Mouse (Mus musculus) MEL (cell line): Measurements from ENCODE around the gene Wdr35. TPM values are rescaled to one million over a fixed set of nuclear protein-coding genes. Genes with fewer than 3 reads are reported as not detected.

Experiments
- DNase-seq: peaks from one replicate; pipeline ENCODE4 v3.0.0; 2011; ENCODE audit warnings: low read depth, low spot score
- H3K27ac ChIP-seq: 2 replicates; pipeline ENCODE4 v1.5.1; 2012; ENCODE audit warnings: low read depth, mild to moderate bottlenecking, control low read depth, low read length, moderate library complexity; ENCODE audit not compliant: control insufficient read depth
- H3K27me3 ChIP-seq, 2 experiments: fragments of 150-350 bp in 1 of 2; sonication (generic) in 1 of 2; 2 replicates each; pipeline ENCODE4 v1.6.1; 2012; ENCODE audit warnings: low read length in 2 of 2, mild to moderate bottlenecking in 2 of 2, improper control_type of control experiment in 1 of 2, moderate library complexity in 1 of 2; ENCODE audit not compliant: insufficient read depth in 2 of 2, control insufficient read depth in 1 of 2
- H3K36me3 ChIP-seq, 2 experiments: 2 replicates each; pipeline ENCODE4 v1.6.1; 2012 to 2014; ENCODE audit warnings: low read length in 2 of 2, improper control_type of control experiment in 1 of 2, inconsistent platforms in 1 of 2, mild to moderate bottlenecking in 1 of 2; ENCODE audit not compliant: insufficient read depth in 2 of 2, control insufficient read depth in 1 of 2
- H3K4me1 ChIP-seq, 2 experiments: fragments of 150-350 bp in 1 of 2; sonication (generic) in 1 of 2; 2 replicates each; pipeline ENCODE4 v1.6.1; 2012; ENCODE audit warnings: low read length in 2 of 2, improper control_type of control experiment in 1 of 2, mild to moderate bottlenecking in 1 of 2; ENCODE audit not compliant: insufficient read depth in 2 of 2, control insufficient read depth in 1 of 2
- H3K4me3 ChIP-seq, 2 experiments: fragments of 150-350 bp in 1 of 2; sonication (generic) in 1 of 2; 2 replicates each; pipeline ENCODE4 v1.5.1; 2012; ENCODE audit warnings: low read depth in 2 of 2, low read length in 2 of 2, mild to moderate bottlenecking in 2 of 2, moderate library complexity in 2 of 2, control low read depth in 1 of 2, improper control_type of control experiment in 1 of 2; ENCODE audit not compliant: control insufficient read depth in 1 of 2, insufficient read depth in 1 of 2
- H3K79me2 ChIP-seq: 2 replicates; pipeline ENCODE4 v1.6.1; 2012; ENCODE audit warnings: mild to moderate bottlenecking, low read length, moderate library complexity; ENCODE audit not compliant: control insufficient read depth, poor library complexity, insufficient read depth
- H3K9ac ChIP-seq: 2 replicates; pipeline ENCODE4 v1.6.1; 2012; ENCODE audit warnings: low read depth, mild to moderate bottlenecking, control low read depth, low read length, moderate library complexity; ENCODE audit not compliant: control insufficient read depth, poor library complexity, severe bottlenecking
- H3K9me3 ChIP-seq: fragments of 150-350 bp; sonication (generic); replicated peaks from 2 replicates; pipeline ENCODE4 v1.6.1; 2012; ENCODE audit warnings: mild to moderate bottlenecking, low read length, improper control_type of control experiment, moderate library complexity; ENCODE audit not compliant: insufficient read depth
- CHD1 ChIP-seq: IDR thresholded peaks from 2 replicates; pipeline ENCODE4 v1.6.1; 2012; ENCODE audit warnings: low read depth, mild to moderate bottlenecking, inconsistent platforms, low read length, improper control_type of control experiment
- CTCF ChIP-seq, 3 experiments: IDR thresholded peaks in 2 of 3; conservative IDR thresholded peaks in 1 of 3; 2 replicates each; pipeline ENCODE4 v1.5.1; 2011 to 2012; ENCODE audit warnings: low read length in 3 of 3, low read depth in 2 of 3, mild to moderate bottlenecking in 2 of 3, improper control_type of control experiment in 1 of 3, inconsistent platforms in 1 of 3, mixed read lengths in 1 of 3, moderate library complexity in 1 of 3; ENCODE audit not compliant: control insufficient read depth in 1 of 3, insufficient read depth in 1 of 3, poor library complexity in 1 of 3, severe bottlenecking in 1 of 3
- E2F4 ChIP-seq: IDR thresholded peaks from 2 replicates; pipeline ENCODE4 v1.6.1; 2011; ENCODE audit warnings: low read depth, low read length, improper control_type of control experiment, borderline replicate concordance
- ELF1 ChIP-seq: IDR thresholded peaks from 2 replicates; pipeline ENCODE4 v1.6.1; 2014; ENCODE audit warnings: low read depth, mild to moderate bottlenecking, inconsistent platforms, low read length, improper control_type of control experiment, moderate library complexity
- ETS1 ChIP-seq: IDR thresholded peaks from 2 replicates; pipeline ENCODE4 v1.6.1; 2012; ENCODE audit warnings: low read depth, mild to moderate bottlenecking, inconsistent platforms, low read length, improper control_type of control experiment, moderate library complexity
- GABPA ChIP-seq: IDR thresholded peaks from 2 replicates; pipeline ENCODE4 v1.6.1; 2012; ENCODE audit warnings: low read depth, mild to moderate bottlenecking, inconsistent platforms, low read length, improper control_type of control experiment, moderate library complexity
- GATA1 ChIP-seq: IDR thresholded peaks from 2 replicates; pipeline ENCODE4 v1.6.1; 2011; ENCODE audit warnings: low read depth, low read length, improper control_type of control experiment
- HCFC1 ChIP-seq: IDR thresholded peaks from 2 replicates; pipeline ENCODE4 v1.6.1; 2012; ENCODE audit warnings: low read depth, mild to moderate bottlenecking, inconsistent platforms, low read length, improper control_type of control experiment, moderate library complexity
- JUND ChIP-seq: IDR thresholded peaks from 2 replicates; pipeline ENCODE4 v1.6.1; 2011; ENCODE audit warnings: low read depth, mild to moderate bottlenecking, improper control_type of control experiment, low read length
- KAT2A ChIP-seq: conservative IDR thresholded peaks from 2 replicates; pipeline ENCODE4 v1.6.1; 2012; ENCODE audit warnings: low read depth, low read length, improper control_type of control experiment, inconsistent platforms
- MAFK ChIP-seq: IDR thresholded peaks from 2 replicates; pipeline ENCODE4 v1.6.1; 2011; ENCODE audit warnings: low read depth, mild to moderate bottlenecking, low read length, improper control_type of control experiment, borderline replicate concordance
- MAX ChIP-seq: IDR thresholded peaks from 2 replicates; pipeline ENCODE4 v1.6.1; 2011; ENCODE audit warnings: low read length, improper control_type of control experiment
- MXI1 ChIP-seq: IDR thresholded peaks from 2 replicates; pipeline ENCODE4 v1.6.1; 2011; ENCODE audit warnings: mild to moderate bottlenecking, low read depth, low read length, improper control_type of control experiment
- MYC ChIP-seq: IDR thresholded peaks from 2 replicates; pipeline ENCODE4 v1.6.1; 2011; ENCODE audit warnings: low read depth, mild to moderate bottlenecking, low read length, improper control_type of control experiment, moderate library complexity
- POLR2AphosphoS2 ChIP-seq: IDR thresholded peaks from 2 replicates; pipeline ENCODE4 v1.6.1; 2011; ENCODE audit warnings: low read length, improper control_type of control experiment
- RAD21 ChIP-seq: IDR thresholded peaks from 2 replicates; pipeline ENCODE4 v1.6.1; 2011; ENCODE audit warnings: mild to moderate bottlenecking, low read depth, low read length, improper control_type of control experiment
- RCOR1 ChIP-seq: IDR thresholded peaks from 2 replicates; pipeline ENCODE4 v1.6.1; 2012; ENCODE audit warnings: low read depth, mild to moderate bottlenecking, inconsistent platforms, low read length, improper control_type of control experiment
- UBTF ChIP-seq: IDR thresholded peaks from 2 replicates; pipeline ENCODE4 v1.6.1; 2012; ENCODE audit warnings: low read depth, mild to moderate bottlenecking, inconsistent platforms, low read length, improper control_type of control experiment, moderate library complexity, borderline replicate concordance; ENCODE audit not compliant: insufficient read depth
- USF1 ChIP-seq: IDR thresholded peaks from 2 replicates; pipeline ENCODE4 v1.6.1; 2014; ENCODE audit warnings: low read depth, mild to moderate bottlenecking, inconsistent platforms, low read length, improper control_type of control experiment, moderate library complexity
- USF2 ChIP-seq, 2 experiments: IDR thresholded peaks; 2 replicates each; pipeline ENCODE4 v1.6.1; 2011 to 2012; ENCODE audit warnings: improper control_type of control experiment in 2 of 2, low read length in 2 of 2, borderline replicate concordance in 1 of 2, inconsistent platforms in 1 of 2, low read depth in 1 of 2, mild to moderate bottlenecking in 1 of 2; ENCODE audit not compliant: insufficient read depth in 1 of 2
- ZC3H11A ChIP-seq: IDR thresholded peaks from 2 replicates; pipeline ENCODE4 v1.6.1; 2012; ENCODE audit warnings: low read depth, mild to moderate bottlenecking, inconsistent platforms, low read length, improper control_type of control experiment
- ZKSCAN1 ChIP-seq: IDR thresholded peaks from 2 replicates; pipeline ENCODE4 v1.6.1; 2012; ENCODE audit warnings: low read depth, mild to moderate bottlenecking, inconsistent platforms, low read length, improper control_type of control experiment, moderate library complexity
- ZMIZ1 ChIP-seq: IDR thresholded peaks from 2 replicates; pipeline ENCODE4 v1.6.1; 2012; ENCODE audit warnings: low read depth, mild to moderate bottlenecking, inconsistent platforms, low read length, improper control_type of control experiment, moderate library complexity
- ZNF384 ChIP-seq: IDR thresholded peaks from 2 replicates; pipeline ENCODE4 v1.6.1; 2012; ENCODE audit warnings: low read depth, mild to moderate bottlenecking, inconsistent platforms, low read length, improper control_type of control experiment
- polyA plus RNA-seq, 2 experiments: library from polyadenylated mRNA; stranded (reverse) in 1 of 2; unstranded in 1 of 2; fragments of >175 nt in 1 of 2; fragments of >200 nt in 1 of 2; gene quantifications; 2 replicates each; pipeline versions ENCODE4 v1.2.1 to v1.2.4; 2012; ENCODE audit warnings: low replicate concordance in 2 of 2, low read depth in 1 of 2; ENCODE audit not compliant: insufficient read length in 2 of 2, insufficient read depth in 1 of 2, missing spikeins in 1 of 2
- total RNA-seq: library from RNA; depleted of rRNA; stranded (reverse); fragments of 300-350 nt; gene quantifications from 2 replicates; pipeline ENCODE4 v1.2.3, GENCODE M21; 2012

The Wdr35 gene
- total and polyA plus RNA-seq, 3 experiments = 5.7 to 5.9 TPM; not detected in 1

- Histone ChIP-seq H3K36me3 (no peaks in the 10 kb centered on the region), H3K79me2 (no peaks in the 10 kb centered on the region), H3K4me3 (no peak overlapping the region), H3K27me3 (no peaks in the 10 kb centered on the region), H3K4me1 (no peaks in the 10 kb centered on the region), H3K27ac (no peak overlapping the region), H3K9ac (no peak overlapping the region), H3K9me3 (no peaks in the 10 kb centered on the region)
- no peak for DNase-seq
- TF ChIP-seq RAD21 (no peak), MYC (no peak), CTCF (IDR thresholded peaks at IDR 0.05 in 2 of 3, conservative IDR thresholded peaks at IDR 0.05 in 1 of 3; ENCODE audit: control insufficient read depth in 1 of 3, insufficient read depth in 1 of 3, low read depth in 2 of 3, low read length in 3 of 3, poor library complexity in 1 of 3, severe bottlenecking in 1 of 3) (no peak), GABPA (no peak), POLR2AphosphoS2 (no peak), RCOR1 (no peak), JUND (no peak), UBTF (no peak), MXI1 (no peak), CHD1 (no peak), USF2 (IDR thresholded peaks at IDR 0.05; ENCODE audit: borderline replicate concordance in 1 of 2, insufficient read depth in 1 of 2, low read depth in 1 of 2, low read length in 2 of 2) (no peak), ELF1 (no peak)
Measured at GRCm38 (mm10) chr12:9036409-9036808, 62.7 kb downstream of the Wdr35 start.

- H3K4me3 ChIP-seq = no peak overlapping the region
- H3K9ac ChIP-seq = no peak overlapping the region
- no peaks in the 10 kb centered on the region for H3K36me3 ChIP-seq
- no peaks in the 10 kb centered on the region for H3K4me1 ChIP-seq
- H3K27me3 ChIP-seq = no peaks in the 10 kb centered on the region
- H3K79me2 ChIP-seq = no peaks in the 10 kb centered on the region
- H3K27ac ChIP-seq = no peak overlapping the region
- H3K9me3 ChIP-seq = no peaks in the 10 kb centered on the region
- DNase-seq = no peak
- TF ChIP-seq ELF1 (no peak), MAFK (no peak), GATA1 (no peak), HCFC1 (no peak), KAT2A (no peak), ZMIZ1 (no peak), ZC3H11A (no peak), MAX (no peak), UBTF (no peak), E2F4 (no peak), POLR2AphosphoS2 (no peak), ETS1 (no peak), ZKSCAN1 (no peak), ZNF384 (no peak), CTCF (IDR thresholded peaks at IDR 0.05 in 2 of 3, conservative IDR thresholded peaks at IDR 0.05 in 1 of 3; ENCODE audit: control insufficient read depth in 1 of 3, insufficient read depth in 1 of 3, low read depth in 2 of 3, low read length in 3 of 3, poor library complexity in 1 of 3, severe bottlenecking in 1 of 3) (no peak), USF1 (no peak)
Measured at GRCm38 (mm10) chr12:9040177-9040576, 66.5 kb downstream of the Wdr35 start.
